Mouse (Mus musculus) hindbrain, embryonic 16.5 days (tissue): ENCODE results near the gene Irf9. TPM values are rescaled to one million over a fixed set of nuclear protein-coding genes. Genes with fewer than 3 reads are reported as not detected.

ENCODE experiments used
- ATAC-seq: fragments of 200-750 bp; cut with Nextera tagmentation; 2 replicates; pipeline ENCODE4 v1.8.0; 2017; ENCODE audit warnings: moderate TSS enrichment, moderate library complexity
- H3K27ac ChIP-seq: fragments of 300-500 bp; sonication (generic); 2 replicates; pipeline ENCODE4 v1.5.1; 2014; ENCODE audit warnings: low read depth, mild to moderate bottlenecking, control low read depth, low read length, moderate library complexity
- H3K27me3 ChIP-seq: fragments of 300-500 bp; sonication (generic); replicated peaks from 2 replicates; pipeline ENCODE4 v1.6.1; 2014; ENCODE audit warnings: low read length; ENCODE audit not compliant: control insufficient read depth, insufficient read depth
- H3K36me3 ChIP-seq: fragments of 300-500 bp; sonication (generic); 2 replicates; pipeline ENCODE4 v1.6.1; 2014; ENCODE audit warnings: mild to moderate bottlenecking, low read length, moderate library complexity, mixed read lengths; ENCODE audit not compliant: control insufficient read depth, insufficient read depth
- H3K4me1 ChIP-seq: fragments of 300-500 bp; sonication (generic); 2 replicates; pipeline ENCODE4 v1.6.1; 2014; ENCODE audit warnings: low read depth, low read length; ENCODE audit not compliant: control insufficient read depth, insufficient read depth
- H3K4me2 ChIP-seq: fragments of 300-500 bp; sonication (generic); 2 replicates; pipeline ENCODE4 v1.6.1; 2014; ENCODE audit warnings: mild to moderate bottlenecking, low read length, control low read depth, moderate library complexity
- H3K4me3 ChIP-seq: fragments of 300-500 bp; sonication (generic); 2 replicates; pipeline ENCODE4 v1.5.1; 2014; ENCODE audit warnings: mild to moderate bottlenecking, low read length, control low read depth, moderate library complexity
- H3K9ac ChIP-seq: fragments of 300-500 bp; sonication (generic); 2 replicates; pipeline ENCODE4 v1.6.1; 2014; ENCODE audit warnings: low read depth, mild to moderate bottlenecking, control low read depth, low read length, moderate library complexity
- H3K9me3 ChIP-seq: fragments of 300-500 bp; sonication (generic); 2 replicates; pipeline ENCODE4 v1.6.1; 2014; ENCODE audit warnings: mild to moderate bottlenecking, low read length, moderate library complexity; ENCODE audit not compliant: control insufficient read depth
- WGBS: fragments of 180-500 bp; shearing (Covaris S2); extraction: QIAGEN DNeasy Blood & Tissue Kit; methylation state at CpG from one replicate; pipeline ENCODE4 v1.1.7; 2014; 5-methylcytosine and 5-hydroxymethylcytosine counted together
- polyA plus RNA-seq: library from polyadenylated mRNA; unstranded; fragments of >200 nt; fragmentation: Nextera tagmentation; extraction: Ambion mirVana; gene quantifications from 2 replicates; pipeline ENCODE4 v1.2.1, GENCODE M21; 2015

The Irf9 gene
- polyA plus RNA-seq, 1 experiment from 2014 or later = 9.7 TPM

DNA sequence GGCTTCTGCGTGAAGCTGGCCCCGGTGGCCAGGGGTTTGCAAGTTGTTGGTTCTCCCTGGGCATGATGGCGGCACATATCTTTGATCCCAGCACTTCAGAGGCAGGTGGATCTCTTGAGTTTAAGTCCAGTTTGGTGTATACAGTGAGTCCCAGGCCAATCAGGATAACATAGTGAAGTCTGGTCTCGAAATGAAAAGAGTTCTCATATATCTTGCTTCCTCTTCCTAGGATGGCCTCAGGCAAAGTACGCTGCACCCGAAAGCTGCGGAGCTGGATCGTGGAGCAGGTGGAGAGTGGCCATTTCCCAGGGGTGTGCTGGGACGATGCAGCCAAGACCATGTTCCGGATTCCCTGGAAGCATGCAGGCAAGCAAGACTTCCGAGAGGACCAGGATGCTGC, 1.5 kb downstream of the Irf9 start:
- peaks cover 49% of the 10 kb centered on the region for H3K36me3 ChIP-seq
- H3K9me3 ChIP-seq = no peaks in the 10 kb centered on the region
- ATAC-seq = no peak
- H3K4me2 ChIP-seq = no peak overlapping the region
- H3K27me3 ChIP-seq = no peaks in the 10 kb centered on the region
- H3K27ac ChIP-seq = no peak overlapping the region
- H3K9ac ChIP-seq = no peak overlapping the region
- WGBS = 84% methylated on average over 11 of the region's 11 CpGs
- H3K4me1 ChIP-seq = no peaks in the 10 kb centered on the region
- no peak overlapping the region for H3K4me3 ChIP-seq

GRCm38 (mm10) chr14:55605743-55606459, 2.5 kb downstream of the Irf9 start:
- Histone ChIP-seq H3K9ac (no peak overlapping the region), H3K27me3 (no peaks in the 10 kb centered on the region), H3K36me3 (peaks cover 49% of the 10 kb centered on the region), H3K27ac (no peak overlapping the region), H3K9me3 (no peaks in the 10 kb centered on the region), H3K4me2 (no peak overlapping the region), H3K4me3 (no peak overlapping the region), H3K4me1 (no peaks in the 10 kb centered on the region)
- ATAC-seq = no peak
- WGBS = 95% methylated on average over 16 of the region's 16 CpGs

DNA sequence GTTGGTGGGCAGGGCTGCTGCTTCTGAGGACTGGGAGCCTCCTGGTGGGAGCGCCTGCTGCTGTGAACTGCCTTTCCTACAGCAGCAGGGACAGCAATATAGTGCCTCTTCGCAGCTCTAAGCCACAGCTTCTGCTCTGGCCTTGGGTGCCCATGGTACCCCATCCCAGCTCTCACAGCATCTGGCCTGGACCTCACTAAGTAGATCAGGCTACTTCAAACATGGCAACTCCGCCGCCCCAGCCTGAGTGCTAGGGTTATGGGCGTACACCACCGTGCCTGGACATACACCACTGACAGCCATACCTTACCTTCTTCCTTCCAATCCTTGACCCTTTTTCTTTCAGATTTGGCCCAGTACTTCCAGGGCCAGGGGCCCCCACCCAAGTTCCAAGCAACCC, 5.0 kb downstream of the Irf9 start:
- Histone ChIP-seq H3K4me1 (no peaks in the 10 kb centered on the region), H3K27ac (no peak overlapping the region), H3K27me3 (no peaks in the 10 kb centered on the region), H3K36me3 (peaks cover 29% of the 10 kb centered on the region), H3K9ac (no peak overlapping the region), H3K4me2 (no peak overlapping the region), H3K9me3 (no peaks in the 10 kb centered on the region), H3K4me3 (no peak overlapping the region)
- no peak for ATAC-seq
- over 99% methylated on average over 6 of the region's 6 CpGs for WGBS

- Histone ChIP-seq H3K9ac (no peak overlapping the region), H3K4me2 (no peak overlapping the region), H3K27ac (no peak overlapping the region), H3K4me1 (no peaks in the 10 kb centered on the region), H3K27me3 (no peaks in the 10 kb centered on the region), H3K4me3 (no peak overlapping the region), H3K9me3 (no peaks in the 10 kb centered on the region), H3K36me3 (peaks cover 8% of the 10 kb centered on the region)
- 72% methylated on average over 6 of the region's 6 CpGs for WGBS
- ATAC-seq = no peak
Measured at GRCm38 (mm10) chr14:55613346-55613745, 10.0 kb downstream of the Irf9 start.

- Histone ChIP-seq H3K4me1 (no peaks in the 10 kb centered on the region), H3K27ac (no peak overlapping the region), H3K9me3 (no peaks in the 10 kb centered on the region), H3K27me3 (no peaks in the 10 kb centered on the region), H3K4me3 (no peak overlapping the region), H3K9ac (no peak overlapping the region), H3K4me2 (no peak overlapping the region), H3K36me3 (no peaks in the 10 kb centered on the region)
- 89% methylated on average over 7 of the region's 7 CpGs for WGBS
- ATAC-seq = no peak
Measured at GRCm38 (mm10) chr14:55614565-55615178, 11.3 kb downstream of the Irf9 start.

- H3K9ac ChIP-seq = no peak overlapping the region
- no peak overlapping the region for H3K4me2 ChIP-seq
- H3K9me3 ChIP-seq = no peaks in the 10 kb centered on the region
- 54% methylated on average over 2 of the region's 2 CpGs for WGBS
- H3K36me3 ChIP-seq = no peaks in the 10 kb centered on the region
- H3K4me3 ChIP-seq = no peak overlapping the region
- H3K4me1 ChIP-seq = no peaks in the 10 kb centered on the region
- ATAC-seq = no peak
- no peaks in the 10 kb centered on the region for H3K27me3 ChIP-seq
- no peak overlapping the region for H3K27ac ChIP-seq
Measured at GRCm38 (mm10) chr14:55615876-55616275, 12.5 kb downstream of the Irf9 start.

GRCm38 (mm10) chr14:55616844-55617243, 13.5 kb downstream of the Irf9 start:
- WGBS = 76% methylated on average over 2 of the region's 2 CpGs
- Histone ChIP-seq H3K36me3 (no peaks in the 10 kb centered on the region), H3K27ac (no peak overlapping the region), H3K9me3 (no peaks in the 10 kb centered on the region), H3K4me3 (no peak overlapping the region), H3K4me1 (no peaks in the 10 kb centered on the region), H3K9ac (no peak overlapping the region), H3K27me3 (no peaks in the 10 kb centered on the region), H3K4me2 (no peak overlapping the region)
- no peak for ATAC-seq

- Histone ChIP-seq H3K36me3 (no peaks in the 10 kb centered on the region), H3K27me3 (no peaks in the 10 kb centered on the region), H3K4me1 (no peaks in the 10 kb centered on the region), H3K27ac (no peak within 1 kb of the TSS), H3K9me3 (no peaks in the 10 kb centered on the region), H3K4me2 (peak within 1 kb of the TSS; percentile 44), H3K9ac (peak within 1 kb of the TSS; percentile 25; the same call in 1 of the 2 replicates), H3K4me3 (peak within 1 kb of the TSS; percentile 33)
- WGBS = 19% methylated on average over 21 of the region's 21 CpGs
- ATAC-seq = peak; percentile 89
Measured at GRCm38 (mm10) chr14:55617822-55618221, 14.5 kb downstream of the Irf9 start, which contains the start of gene Rec8. Gene Rec8 (plus strand): TSS chr14:55618037.

GRCm38 (mm10) chr14:55618486-55619195, 15.3 kb downstream of the Irf9 start:
- peak; percentile 55; the same call in 1 of the 2 replicates for ATAC-seq
- Histone ChIP-seq H3K36me3 (no peaks in the 10 kb centered on the region), H3K9me3 (no peaks in the 10 kb centered on the region), H3K4me2 (peak overlapping the region; percentile 44), H3K4me1 (no peaks in the 10 kb centered on the region), H3K27me3 (no peaks in the 10 kb centered on the region), H3K27ac (no peak overlapping the region), H3K4me3 (peak overlapping the region; percentile 33), H3K9ac (peak overlapping the region; percentile 25; the same call in 1 of the 2 replicates)
- WGBS = 52% methylated on average over 22 of the region's 22 CpGs
